Mouse (Mus musculus) hindbrain, embryonic 14.5 days (tissue): ENCODE data around the gene Zbtb3. TPM values are rescaled to one million over a fixed set of nuclear protein-coding genes. Genes with fewer than 3 reads are reported as not detected.
"Not testable (repeated sequence)": the region's sequence is repeated elsewhere in the genome, so short reads cannot be mapped to it uniquely, and the experiment has no call there.

Experiments used
- ATAC-seq: fragments of 200-750 bp; cut with Nextera tagmentation; 2 replicates; pipeline ENCODE4 v1.8.0; 2017; ENCODE audit warnings: moderate number of reproducible peaks, mild to moderate bottlenecking, moderate TSS enrichment, moderate library complexity; ENCODE audit not compliant: low FRiP score
- DNase-seq: peaks from one replicate; pipeline ENCODE4 v3.0.0-alpha.2; 2015; ENCODE audit warnings: low spot score
- H3K27ac ChIP-seq: fragments of 300-500 bp; sonication (generic); 2 replicates; pipeline ENCODE4 v1.5.1; 2014; ENCODE audit warnings: mild to moderate bottlenecking, moderate library complexity
- H3K27me3 ChIP-seq: fragments of 300-500 bp; sonication (generic); 2 replicates; pipeline ENCODE4 v1.6.1; 2014; ENCODE audit warnings: mild to moderate bottlenecking, low read length, mixed read lengths; ENCODE audit not compliant: control insufficient read depth, insufficient read depth
- H3K36me3 ChIP-seq: fragments of 300-500 bp; sonication (generic); replicated peaks from 2 replicates; pipeline ENCODE4 v1.6.1; 2014; ENCODE audit not compliant: control insufficient read depth, insufficient read depth
- H3K4me1 ChIP-seq: fragments of 300-500 bp; sonication (generic); replicated peaks from 2 replicates; pipeline ENCODE4 v1.6.1; 2014; ENCODE audit warnings: antibody characterized with exemption, low read length, mixed read lengths; ENCODE audit not compliant: control insufficient read depth, insufficient read depth
- H3K4me2 ChIP-seq: fragments of 300-500 bp; sonication (generic); replicated peaks from 2 replicates; pipeline ENCODE4 v1.6.1; 2014; ENCODE audit warnings: mild to moderate bottlenecking, moderate library complexity
- H3K4me3 ChIP-seq: fragments of 300-500 bp; sonication (generic); replicated peaks from 2 replicates; pipeline ENCODE4 v1.5.1; 2014; ENCODE audit warnings: mild to moderate bottlenecking, low read length
- H3K9ac ChIP-seq: fragments of 300-500 bp; sonication (generic); 2 replicates; pipeline ENCODE4 v1.6.1; 2014
- H3K9me3 ChIP-seq: fragments of 300-500 bp; sonication (generic); 2 replicates; pipeline ENCODE4 v1.6.1; 2016; ENCODE audit warnings: low read length; ENCODE audit not compliant: control insufficient read depth
- WGBS: fragments of 180-500 bp; shearing (Covaris S2); extraction: QIAGEN DNeasy Blood & Tissue Kit; methylation state at CpG from one replicate; pipeline ENCODE4 v1.1.7; 2014; 5-methylcytosine and 5-hydroxymethylcytosine counted together
- polyA plus RNA-seq: library from polyadenylated mRNA; unstranded; fragments of >200 nt; fragmentation: Nextera tagmentation; extraction: Ambion mirVana; gene quantifications from 2 replicates; pipeline ENCODE4 v1.2.1, GENCODE M21; 2014

Gene Zbtb3
- polyA plus RNA-seq, 1 experiment from 2014 or later = 6.8 TPM

- 99% methylated on average over 10 of the region's 10 CpGs for WGBS
Measured at GRCm38 (mm10) chr19:8836327-8836726, 34.0 kb downstream of the Zbtb3 start.

GRCm38 (mm10) chr19:8837251-8837791, 35.0 kb downstream of the Zbtb3 start, which contains the start of gene Bscl2:
Gene Bscl2, plus strand, starts transcription at chr19:8837467.
- ATAC-seq (peak; percentile 64), DNase-seq (peak; percentile 83)
- H3K9ac ChIP-seq = peak within 1 kb of the TSS; percentile 94
- under 1% methylated on average over 35 of the region's 38 CpGs for WGBS
- peaks cover 41% of the 10 kb centered on the region for H3K36me3 ChIP-seq
- peak within 1 kb of the TSS; percentile 77 for H3K4me3 ChIP-seq
- H3K27me3 ChIP-seq = no peaks in the 10 kb centered on the region
- H3K27ac ChIP-seq = peak within 1 kb of the TSS; percentile 96
- peaks cover 13% of the 10 kb centered on the region for H3K4me1 ChIP-seq
- no peaks in the 10 kb centered on the region for H3K9me3 ChIP-seq
- peak within 1 kb of the TSS; percentile 66 for H3K4me2 ChIP-seq

More at GRCm38 (mm10) chr19:8836327-8836726, 34.0 kb downstream of the Zbtb3 start:
- ATAC-seq, DNase-seq, H3K9ac ChIP-seq, H3K9me3 ChIP-seq, H3K27me3 ChIP-seq: not testable (repeated sequence)
- peak overlapping the region; percentile 96; the same call in 1 of the 2 replicates for H3K27ac ChIP-seq
- H3K36me3 ChIP-seq = peaks cover 45% of the 10 kb centered on the region
- peaks cover 13% of the 10 kb centered on the region for H3K4me1 ChIP-seq
- peak overlapping the region; percentile 77; the same call in 1 of the 2 replicates for H3K4me3 ChIP-seq
- peak overlapping the region; percentile 66; the same call in 1 of the 2 replicates for H3K4me2 ChIP-seq

- DNase-seq = peak; percentile 46
- H3K36me3 ChIP-seq = peaks cover 39% of the 10 kb centered on the region
- WGBS = 11% methylated on average over 15 of the region's 15 CpGs
- H3K27ac ChIP-seq = peak overlapping the region; percentile 96
- no peaks in the 10 kb centered on the region for H3K27me3 ChIP-seq
- no peak for ATAC-seq
- peak overlapping the region; percentile 94 for H3K9ac ChIP-seq
- peak overlapping the region; percentile 77 for H3K4me3 ChIP-seq
- H3K9me3 ChIP-seq = no peaks in the 10 kb centered on the region
- H3K4me2 ChIP-seq = peak overlapping the region; percentile 66
- H3K4me1 ChIP-seq = peaks cover 13% of the 10 kb centered on the region
Measured at GRCm38 (mm10) chr19:8838041-8838730, 35.8 kb downstream of the Zbtb3 start.

GRCm38 (mm10) chr19:8839103-8839907, 37.0 kb downstream of the Zbtb3 start, which contains the start of gene Gng3:
Gene Gng3, minus strand, starts transcription at chr19:8839194.
- Histone ChIP-seq H3K9me3 (no peaks in the 10 kb centered on the region), H3K36me3 (peaks cover 37% of the 10 kb centered on the region), H3K4me3 (peak within 1 kb of the TSS; percentile 77), H3K4me1 (peaks cover 13% of the 10 kb centered on the region), H3K27ac (peak within 1 kb of the TSS; percentile 96), H3K27me3 (no peaks in the 10 kb centered on the region), H3K4me2 (peak within 1 kb of the TSS; percentile 66), H3K9ac (peak within 1 kb of the TSS; percentile 94)
- WGBS = 29% methylated on average over 11 of the region's 11 CpGs
- peak; percentile 83 for DNase-seq
- peak; percentile 93 for ATAC-seq

DNA sequence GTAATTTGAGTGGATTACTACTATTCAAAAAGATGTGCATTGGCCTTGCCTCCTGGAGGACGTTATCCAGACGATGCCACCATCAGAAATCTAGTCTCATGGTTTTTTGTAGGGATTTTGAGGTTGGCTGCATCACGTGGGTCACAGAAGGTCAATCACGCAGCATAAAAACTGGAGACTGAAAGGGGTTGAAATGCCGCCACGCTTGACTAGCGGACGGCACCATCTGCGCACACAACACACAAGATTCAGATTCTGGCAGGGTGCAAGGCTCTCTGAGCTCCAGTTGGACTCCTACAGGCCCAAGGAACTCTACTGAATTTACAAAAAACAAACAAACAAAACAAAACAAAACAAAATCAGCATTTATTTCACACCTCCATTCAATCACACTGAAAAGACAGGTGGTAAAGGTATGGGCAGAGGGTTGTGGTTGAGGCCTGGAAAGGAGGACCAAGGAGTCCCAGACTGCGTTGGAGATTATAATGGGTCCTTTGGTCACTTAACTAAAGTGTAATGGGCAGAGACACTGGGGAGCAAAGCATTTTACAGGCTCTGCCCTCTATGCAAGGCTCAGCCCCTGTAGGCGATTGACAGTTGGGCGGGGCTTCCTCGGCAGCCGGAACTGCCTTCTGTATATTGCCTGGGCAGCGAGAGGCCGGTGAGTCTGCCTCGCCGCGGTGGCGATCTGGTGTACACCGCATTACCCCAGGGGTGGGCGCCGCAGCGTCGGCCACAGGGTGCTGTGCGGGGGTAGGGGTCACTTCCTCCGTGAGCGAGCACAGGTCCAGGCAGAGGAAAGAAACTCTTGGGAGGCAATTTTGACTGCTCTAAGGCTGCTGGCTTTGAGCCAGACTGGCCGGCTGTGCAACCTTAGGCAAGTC, 37.8 kb downstream of the Zbtb3 start:
- no peak for ATAC-seq

DNA sequence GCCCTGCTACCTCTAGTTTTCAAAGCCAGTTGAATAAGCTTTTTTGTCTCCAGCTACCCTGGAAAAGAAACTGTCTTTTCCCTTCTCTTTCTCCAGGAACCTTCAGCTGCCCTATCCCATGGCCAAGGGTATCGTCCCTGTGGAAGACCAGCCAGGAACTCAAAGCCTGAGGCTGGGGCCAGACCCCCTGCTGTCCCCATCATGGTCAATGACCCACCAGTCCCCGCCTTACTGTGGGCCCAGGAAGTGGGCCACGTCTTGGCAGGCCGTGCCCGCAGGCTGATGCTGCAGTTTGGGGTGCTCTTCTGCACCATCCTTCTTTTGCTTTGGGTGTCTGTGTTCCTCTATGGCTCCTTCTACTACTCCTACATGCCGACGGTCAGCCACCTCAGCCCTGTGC, 38.7 kb downstream of the Zbtb3 start:
- H3K4me3 ChIP-seq = peak overlapping the region; percentile 77
- peak overlapping the region; percentile 96; the same call in 1 of the 2 replicates for H3K27ac ChIP-seq
- H3K36me3 ChIP-seq = peaks cover 36% of the 10 kb centered on the region
- H3K9ac ChIP-seq = peak overlapping the region; percentile 94
- H3K27me3 ChIP-seq = no peaks in the 10 kb centered on the region
- ATAC-seq = no peak
- peaks cover 13% of the 10 kb centered on the region for H3K4me1 ChIP-seq
- no peaks in the 10 kb centered on the region for H3K9me3 ChIP-seq
- no peak for DNase-seq
- 82% methylated on average over 7 of the region's 7 CpGs for WGBS
- H3K4me2 ChIP-seq = peak overlapping the region; percentile 66

More for the DNA sequence above, 37.8 kb downstream of the Zbtb3 start:
- H3K9ac ChIP-seq = peak overlapping the region; percentile 94
- 13% methylated on average over 29 of the region's 29 CpGs for WGBS
- peaks cover 13% of the 10 kb centered on the region for H3K4me1 ChIP-seq
- H3K9me3 ChIP-seq = no peaks in the 10 kb centered on the region
- H3K36me3 ChIP-seq = peaks cover 34% of the 10 kb centered on the region
- DNase-seq = peak; percentile 67
- H3K4me3 ChIP-seq = peak overlapping the region; percentile 77
- H3K4me2 ChIP-seq = peak overlapping the region; percentile 66
- H3K27me3 ChIP-seq = no peaks in the 10 kb centered on the region
- peak overlapping the region; percentile 96 for H3K27ac ChIP-seq

- H3K4me1 ChIP-seq = peaks cover 13% of the 10 kb centered on the region
- DNase-seq (no peak), ATAC-seq (no peak)
- H3K4me3 ChIP-seq = no peak overlapping the region
- peaks cover 55% of the 10 kb centered on the region for H3K36me3 ChIP-seq
- no peak overlapping the region for H3K4me2 ChIP-seq
- no peaks in the 10 kb centered on the region for H3K9me3 ChIP-seq
- H3K9ac ChIP-seq = no peak overlapping the region
- WGBS = 88% methylated on average over 6 of the region's 6 CpGs
- H3K27ac ChIP-seq = no peak overlapping the region
- no peaks in the 10 kb centered on the region for H3K27me3 ChIP-seq
Measured at GRCm38 (mm10) chr19:8842961-8843360, 40.6 kb downstream of the Zbtb3 start.

- Histone ChIP-seq H3K4me3 (no peak overlapping the region), H3K9me3 (no peaks in the 10 kb centered on the region), H3K36me3 (peaks cover 65% of the 10 kb centered on the region), H3K27ac (no peak overlapping the region), H3K27me3 (no peaks in the 10 kb centered on the region), H3K4me2 (no peak overlapping the region), H3K9ac (no peak overlapping the region), H3K4me1 (peaks cover 13% of the 10 kb centered on the region)
- WGBS = 61% methylated on average over 5 of the region's 5 CpGs
- ATAC-seq (no peak), DNase-seq (peak; percentile 85)
Measured at GRCm38 (mm10) chr19:8844371-8845129, 42.2 kb downstream of the Zbtb3 start.
